Mouse (Mus musculus): ENCODE measurements around the gene Akap13.

DNA sequence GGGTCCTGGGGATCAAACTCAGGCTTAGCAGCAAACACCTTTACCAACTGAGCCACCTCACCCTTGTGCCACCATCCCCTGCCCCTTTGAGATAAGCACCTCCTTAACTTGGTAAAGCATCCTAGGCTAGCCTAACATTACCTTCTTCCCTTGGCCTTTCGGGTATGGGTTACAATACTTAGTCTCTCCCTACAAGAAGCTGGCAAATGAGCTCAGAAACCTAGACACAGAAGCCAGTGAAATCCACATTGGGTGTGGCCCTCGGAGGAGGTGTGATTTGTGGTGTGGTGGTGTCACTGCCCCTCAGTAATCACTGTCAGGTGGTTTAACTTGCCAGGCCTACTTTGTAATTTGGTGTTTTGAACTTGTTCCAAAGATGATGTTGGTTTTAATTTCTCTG is 189.3 kb downstream of the Akap13 start:
- TF ChIP-seq POLR2A (IDR thresholded peaks at IDR 0.05; ENCODE audit: extremely low read depth, insufficient read depth, low read length): no peak
- no peak for TF ChIP-seq CTCF (IDR thresholded peaks at IDR 0.05; ENCODE audit: low read depth, low read length)
